Mouse (Mus musculus): ENCODE measurements at regions not wholly inside any gene's neighbourhood (a gene's known extent, or its start where the extent isn't known, plus 50 kb on each side); places are given as distances from the start of the nearest gene placed in this dataset.

DNA sequence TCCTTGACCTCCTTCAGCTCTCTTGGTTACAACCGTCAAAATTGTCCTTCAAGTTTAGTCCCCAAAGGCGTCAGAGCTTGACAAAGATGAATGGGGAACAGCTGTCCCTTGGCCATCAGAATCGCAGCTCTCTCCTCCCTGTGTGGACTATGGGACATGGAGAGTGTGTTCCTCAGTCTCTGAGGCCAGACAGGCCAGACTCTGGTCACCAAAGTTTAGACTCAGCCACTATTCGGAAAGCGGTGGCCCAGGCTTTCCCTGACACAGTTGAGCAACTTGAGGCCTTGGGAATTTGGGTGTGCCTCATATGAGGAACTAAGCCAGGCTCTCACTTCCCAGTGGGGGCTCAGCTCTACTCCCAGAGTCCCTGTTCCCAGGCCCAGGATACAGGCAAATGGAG is 230.5 kb upstream of the Spdye4c start:
- no peak for TF ChIP-seq CTCF (IDR thresholded peaks at IDR 0.05; ENCODE audit: low read depth)
- TF ChIP-seq EP300 (IDR thresholded peaks at IDR 0.05; ENCODE audit: low read depth): no peak
